ENCODE assay signal across 21 mouse cellular contexts in the genomic region with DNA sequence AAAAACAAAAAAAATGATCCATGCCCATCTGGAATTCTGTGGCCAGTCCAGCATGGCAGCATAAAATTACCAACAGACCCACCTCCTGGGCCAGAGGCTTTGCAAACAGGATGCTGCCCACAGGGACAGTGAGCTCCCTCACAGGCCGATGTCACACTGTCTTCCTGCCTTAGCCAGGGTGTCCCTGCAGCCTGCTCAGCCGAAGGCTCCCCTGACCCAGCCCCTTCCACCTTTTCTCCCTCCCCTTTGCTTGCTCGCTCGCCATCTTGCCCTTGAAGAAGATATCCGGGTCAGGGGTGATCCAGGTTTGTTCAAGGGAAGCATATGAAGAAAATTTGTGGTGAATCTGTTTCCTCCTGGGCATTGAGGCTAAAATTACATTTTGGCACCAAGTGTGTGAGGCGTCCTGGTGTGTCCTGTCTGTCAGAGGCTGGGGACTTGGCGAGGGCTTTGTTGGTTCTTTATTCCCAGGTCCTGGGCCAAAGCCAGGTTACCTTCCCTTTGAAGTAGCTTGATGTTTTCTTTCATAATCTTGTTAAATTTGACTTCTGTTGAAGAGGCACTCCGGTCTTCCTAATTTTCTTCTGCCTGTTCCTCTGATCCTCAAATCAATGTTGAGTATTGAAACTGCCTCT.
DNase-seq lines count a peak whose midpoint lies in the region; ATAC-seq and TF ChIP-seq lines count a peak whose summit lies in the region.
"Had no signal": no experiment of that assay in that cellular context is flagged by ENCODE, and none has a peak within 500 bp of the region (broad histone marks: within the 10 kb centered on the region; RNA-seq: fewer than 3 reads in every experiment).

No protein-coding gene starts in this region.

- no peak for ATAC-seq in forebrain, postnatal 0 days
- no peak for ATAC-seq in kidney, embryonic 14.5 days (ENCODE audit: low FRiP score, low TSS enrichment)
- ATAC-seq: intestine, postnatal 0 days had no signal

- H3K27me3 ChIP-seq in forebrain, embryonic 10.5 days (ENCODE audit: poor library complexity, severe bottlenecking) = peaks cover 4% of the 10 kb centered on the region; the same call in 1 of the 2 replicates
- no peaks in the 10 kb centered on the region for H3K27me3 ChIP-seq in forebrain, postnatal 0 days (ENCODE audit: insufficient read depth, low read length)
- no peaks in the 10 kb centered on the region for H3K27me3 ChIP-seq in kidney, adult 2 months (replicated peaks; ENCODE audit: control insufficient read depth, insufficient read depth, low read length)
- H3K27me3 ChIP-seq in kidney, embryonic 14.5 days (ENCODE audit: control insufficient read depth, insufficient read depth, low read length) = no peaks in the 10 kb centered on the region
- H3K27me3 ChIP-seq: hindbrain, embryonic 15.5 days had no signal

- TF ChIP-seq POLR2A in kidney, adult 2 months (IDR thresholded peaks at IDR 0.05; ENCODE audit: low read depth, low read length) = no peak

- no peak overlapping the region for H3K9ac ChIP-seq in forebrain, postnatal 0 days
- H3K9ac ChIP-seq in kidney, embryonic 14.5 days (ENCODE audit: low read depth, low read length) = no peak overlapping the region
- H3K9ac ChIP-seq: hindbrain, embryonic 15.5 days had no signal

- H3K4me3 ChIP-seq in forebrain, embryonic 10.5 days = no peak overlapping the region
- H3K4me3 ChIP-seq in forebrain, postnatal 0 days (ENCODE audit: low read depth, low read length) = no peak overlapping the region
- H3K4me3 ChIP-seq in kidney, adult 2 months (ENCODE audit: insufficient read depth, low read depth, low read length) = no peak overlapping the region
- no peak overlapping the region for H3K4me3 ChIP-seq in kidney, embryonic 14.5 days (ENCODE audit: low read length)
- H3K4me3 ChIP-seq in brown adipose tissue, adult 24 weeks (ENCODE audit: insufficient read depth, low read depth, low read length) = no peak overlapping the region
- H3K4me3 ChIP-seq: gastrocnemius, adult 2 months; hindbrain, embryonic 15.5 days; megakaryocyte, embryonic 14.5 days; myocyte had no signal

- H3K27ac ChIP-seq in forebrain, embryonic 10.5 days = peak overlapping the region; percentile 48; the same call in 1 of the 2 replicates
- H3K27ac ChIP-seq in forebrain, postnatal 0 days (ENCODE audit: low read depth, low read length) = no peak overlapping the region
- H3K27ac ChIP-seq in kidney, adult 2 months (ENCODE audit: insufficient read depth, low read depth, low read length) = no peak overlapping the region
- H3K27ac ChIP-seq in kidney, embryonic 14.5 days (ENCODE audit: low read depth, low read length) = no peak overlapping the region
- H3K27ac ChIP-seq in brown adipose tissue, adult 24 weeks (replicated peaks; ENCODE audit: low read depth, low read length) = 0 out of 2 replicates have a peak overlapping the region, but pooled peaks have one; percentile 17
- H3K27ac ChIP-seq: gastrocnemius, adult 2 months; hindbrain, embryonic 15.5 days had no signal

- TF ChIP-seq CTCF in forebrain, postnatal 0 days (IDR thresholded peaks at IDR 0.05; ENCODE audit: low read depth) = no peak
- TF ChIP-seq CTCF in kidney, adult 2 months (conservative IDR thresholded peaks at IDR 0.05; ENCODE audit: insufficient read depth, insufficient read length, low read depth, low read length) = no peak

- no peak for DNase-seq in forebrain, embryonic 10.5 days (ENCODE audit: extremely low spot score, low spot score)
- DNase-seq in forebrain, postnatal 0 days = no peak
- DNase-seq in kidney, adult 2 months = peak; percentile 21
- peak; percentile 42 for DNase-seq in adrenal gland, postnatal 14 days
- no peak for DNase-seq in frontal cortex, postnatal 36 days (ENCODE audit: low spot score in 2 of 2)
- DNase-seq: cerebellum, adult 9-10 months; embryo, embryonic 11 days; gastrocnemius, adult 2 months; heart, postnatal 4 days; left cerebral cortex, postnatal 4 days; lung, adult 18-20 months; lung, postnatal 14 days; midbrain, embryonic 14.5 days; thymus, postnatal 4 days had no signal

- no peaks in the 10 kb centered on the region for H3K36me3 ChIP-seq in forebrain, embryonic 10.5 days (replicated peaks)
- H3K36me3 ChIP-seq in forebrain, postnatal 0 days (ENCODE audit: insufficient read depth) = no peaks in the 10 kb centered on the region
- H3K36me3 ChIP-seq in kidney, adult 2 months (ENCODE audit: control insufficient read depth, insufficient read depth, low read length) = no peaks in the 10 kb centered on the region
- no peaks in the 10 kb centered on the region for H3K36me3 ChIP-seq in kidney, embryonic 14.5 days (ENCODE audit: control insufficient read depth, insufficient read depth, low read length)
- H3K36me3 ChIP-seq: hindbrain, embryonic 15.5 days had no signal

- no peaks in the 10 kb centered on the region for H3K9me3 ChIP-seq in forebrain, embryonic 10.5 days
- no peaks in the 10 kb centered on the region for H3K9me3 ChIP-seq in forebrain, postnatal 0 days (ENCODE audit: low read length)
- no peaks in the 10 kb centered on the region for H3K9me3 ChIP-seq in kidney, embryonic 14.5 days (ENCODE audit: control insufficient read depth, low read length)
- H3K9me3 ChIP-seq: hindbrain, embryonic 15.5 days; megakaryocyte, embryonic 14.5 days had no signal

- H3K4me1 ChIP-seq in forebrain, embryonic 10.5 days = peaks cover 55% of the 10 kb centered on the region
- H3K4me1 ChIP-seq in forebrain, postnatal 0 days (ENCODE audit: insufficient read depth) = no peaks in the 10 kb centered on the region
- H3K4me1 ChIP-seq in kidney, adult 2 months (ENCODE audit: control insufficient read depth, insufficient read depth, low read length) = no peaks in the 10 kb centered on the region
- H3K4me1 ChIP-seq in kidney, embryonic 14.5 days (ENCODE audit: control insufficient read depth, insufficient read depth, low read length) = peaks cover 13% of the 10 kb centered on the region; the same call in 1 of the 2 replicates
- H3K4me1 ChIP-seq in brown adipose tissue, adult 24 weeks (ENCODE audit: control insufficient read depth, insufficient read depth, insufficient read length, low read length) = peaks cover 14% of the 10 kb centered on the region; the same call in 1 of the 2 replicates

- H3K4me2 ChIP-seq in forebrain, postnatal 0 days (ENCODE audit: low read depth) = no peak overlapping the region
- no peak overlapping the region for H3K4me2 ChIP-seq in kidney, embryonic 14.5 days (replicated peaks; ENCODE audit: low read depth, low read length)
- H3K4me2 ChIP-seq: hindbrain, embryonic 15.5 days; liver, embryonic 11.5 days had no signal

- WGBS in forebrain, embryonic 10.5 days = 60% methylated on average over 8 of the region's 8 CpGs
- 51% methylated on average over 8 of the region's 8 CpGs for WGBS in forebrain, postnatal 0 days
- 66% methylated on average over 8 of the region's 8 CpGs for WGBS in kidney, adult 2 months
- WGBS in kidney, embryonic 14.5 days = 57% methylated on average over 8 of the region's 8 CpGs

Comparison
In these comparisons a context has a peak if more than half of its experiments do, and no peak if none do; other contexts are left out.
1. H3K27ac ChIP-seq: peak in forebrain, embryonic 10.5 days (single experiment) and brown adipose tissue, adult 24 weeks (single experiment); none in forebrain, postnatal 0 days (single experiment), kidney, adult 2 months (single experiment) and kidney, embryonic 14.5 days (single experiment).
2. DNase-seq: peak in kidney, adult 2 months (single experiment) and adrenal gland, postnatal 14 days (single experiment); none in forebrain, embryonic 10.5 days (single experiment), forebrain, postnatal 0 days (single experiment) and frontal cortex, postnatal 36 days (0 of 2).